9 mouse cellular contexts compared by ENCODE assay signal in genomic region chr1:161268884-161269283, GRCm38 (mm10). TPM values are rescaled to one million over a fixed set of nuclear protein-coding genes. Genes with fewer than 3 reads are reported as not detected.
DNase-seq lines count a peak whose midpoint lies in the region; ATAC-seq and TF ChIP-seq lines count a peak whose summit lies in the region.
"Had no signal": no experiment of that assay in that cellular context is flagged by ENCODE, and none has a peak within 500 bp of the region (broad histone marks: within the 10 kb centered on the region; RNA-seq: fewer than 3 reads in every experiment).

No protein-coding gene starts in this region.

- peak; percentile 49 for ATAC-seq in lung, embryonic 16.5 days (ENCODE audit: low read depth)
- peak; percentile 89 for ATAC-seq in liver, embryonic 15.5 days (ENCODE audit: insufficient read depth)
- no peak for ATAC-seq in forebrain, embryonic 13.5 days
- ATAC-seq in frontal cortex, adult (ENCODE audit: low TSS enrichment): no peak

- no peak for TF ChIP-seq CTCF in gastrocnemius, adult 2 months (IDR thresholded peaks at IDR 0.05)
- TF ChIP-seq CTCF in lung, adult 2 months (IDR thresholded peaks at IDR 0.05; ENCODE audit: insufficient read depth, low read length): no peak

- peaks cover 7% of the 10 kb centered on the region; the same call in 1 of the 2 replicates for H3K4me1 ChIP-seq in lung, embryonic 16.5 days (replicated peaks; ENCODE audit: control insufficient read depth, insufficient read depth, low read length)
- peaks cover 11% of the 10 kb centered on the region for H3K4me1 ChIP-seq in lung, adult 2 months (ENCODE audit: control insufficient read depth, insufficient read depth, low read length)
- H3K4me1 ChIP-seq in liver, embryonic 15.5 days (replicated peaks): peaks cover 28% of the 10 kb centered on the region
- no peaks in the 10 kb centered on the region for H3K4me1 ChIP-seq in forebrain, embryonic 13.5 days
- H3K4me1 ChIP-seq: limb, embryonic 13.5 days had no signal

- TF ChIP-seq POLR2A in lung, adult 2 months (IDR thresholded peaks at IDR 0.05; ENCODE audit: borderline replicate concordance, extremely low read depth, low read depth, low read length): no peak

- H3K4me2 ChIP-seq in lung, embryonic 16.5 days (ENCODE audit: low read depth, low read length): no peak overlapping the region
- H3K4me2 ChIP-seq in liver, embryonic 15.5 days: peak overlapping the region; percentile 26
- H3K4me2 ChIP-seq in forebrain, embryonic 13.5 days: no peak overlapping the region
- H3K4me2 ChIP-seq: limb, embryonic 13.5 days had no signal

- H3K9me3 ChIP-seq in lung, embryonic 16.5 days (ENCODE audit: control insufficient read depth, low read length): no peaks in the 10 kb centered on the region
- no peaks in the 10 kb centered on the region for H3K9me3 ChIP-seq in liver, embryonic 15.5 days (replicated peaks)
- H3K9me3 ChIP-seq in forebrain, embryonic 13.5 days (replicated peaks): no peaks in the 10 kb centered on the region
- H3K9me3 ChIP-seq: limb, embryonic 13.5 days had no signal

- no peak overlapping the region for H3K9ac ChIP-seq in lung, embryonic 16.5 days (ENCODE audit: low read length)
- H3K9ac ChIP-seq in liver, embryonic 15.5 days: no peak overlapping the region
- no peak overlapping the region for H3K9ac ChIP-seq in forebrain, embryonic 13.5 days
- H3K9ac ChIP-seq: limb, embryonic 13.5 days had no signal

- H3K36me3 ChIP-seq in lung, embryonic 16.5 days (ENCODE audit: control insufficient read depth, insufficient read depth, low read length): no peaks in the 10 kb centered on the region
- no peaks in the 10 kb centered on the region for H3K36me3 ChIP-seq in liver, embryonic 15.5 days (replicated peaks)
- no peaks in the 10 kb centered on the region for H3K36me3 ChIP-seq in forebrain, embryonic 13.5 days (ENCODE audit: poor library complexity, severe bottlenecking)
- H3K36me3 ChIP-seq: limb, embryonic 13.5 days had no signal

- intact Hi-C loops in gastrocnemius, adult 2 months (cut with DNase I): no loop called here

- H3K4me3 ChIP-seq in gastrocnemius, adult 2 months: no peak overlapping the region
- no peak overlapping the region for H3K4me3 ChIP-seq in lung, embryonic 16.5 days (ENCODE audit: low read length)
- no peak overlapping the region for H3K4me3 ChIP-seq in lung, adult 2 months (replicated peaks; ENCODE audit: extremely low read depth, low read depth, low read length)
- no peak overlapping the region for H3K4me3 ChIP-seq in liver, embryonic 15.5 days (replicated peaks)
- H3K4me3 ChIP-seq in forebrain, embryonic 13.5 days: no peak overlapping the region
- H3K4me3 ChIP-seq: limb, embryonic 13.5 days had no signal

- peak; percentile 33 for DNase-seq in gastrocnemius, adult 2 months
- no peak for DNase-seq in gastrocnemius, postnatal 10 days
- no peak for DNase-seq in lung, adult 2 months
- DNase-seq in cerebellum, adult 18-20 months: no peak

- WGBS in lung, embryonic 16.5 days: 51% methylated on average over 5 of the region's 5 CpGs
- 42% methylated on average over 5 of the region's 5 CpGs for WGBS in lung, adult 2 months
- 9% methylated on average over 5 of the region's 5 CpGs for WGBS in liver, embryonic 15.5 days (ENCODE audit: insufficient replicate concordance)
- 71% methylated on average over 5 of the region's 5 CpGs for WGBS in forebrain, embryonic 13.5 days

- H3K27ac ChIP-seq in gastrocnemius, adult 2 months: peak overlapping the region; percentile 51
- peak overlapping the region; percentile 53 for H3K27ac ChIP-seq in lung, embryonic 16.5 days (ENCODE audit: low read length)
- peak overlapping the region; percentile 74 for H3K27ac ChIP-seq in liver, embryonic 15.5 days (replicated peaks)
- H3K27ac ChIP-seq in forebrain, embryonic 13.5 days: no peak overlapping the region
- H3K27ac ChIP-seq: limb, embryonic 13.5 days had no signal

- no peaks in the 10 kb centered on the region for H3K27me3 ChIP-seq in lung, embryonic 16.5 days (ENCODE audit: control insufficient read depth, insufficient read depth, low read depth, low read length)
- no peaks in the 10 kb centered on the region for H3K27me3 ChIP-seq in liver, embryonic 15.5 days
- H3K27me3 ChIP-seq in forebrain, embryonic 13.5 days: no peaks in the 10 kb centered on the region
- H3K27me3 ChIP-seq: limb, embryonic 13.5 days had no signal

RNA-seq across cellular contexts. Expression of gene Prdx6, which starts 17.9 kb away (rescaled TPM):
- total RNA-seq in gastrocnemius, adult 2 months (2021): 100 to 1,000 TPM; 104 to 168 TPM
- total RNA-seq in gastrocnemius, postnatal 10 days (2021): 10 to 100 TPM; 78.5 to 78.8 TPM
- polyA plus RNA-seq in lung, embryonic 16.5 days (2015; fragmentation: Nextera tagmentation; extraction: Ambion mirVana): 458 and 477 TPM in 2 replicates
- polyA plus RNA-seq in lung, adult 2 months (2012; rRNA removed): 304 and 466 TPM in 2 replicates
- 354 and 355 TPM in 2 replicates for polyA plus RNA-seq in liver, embryonic 15.5 days (2015; fragmentation: Nextera tagmentation; extraction: Ambion mirVana)
- polyA plus RNA-seq in forebrain, embryonic 13.5 days (2015; fragmentation: Nextera tagmentation; extraction: Ambion mirVana): 345 and 360 TPM in 2 replicates

Comparison
In these comparisons a context has a peak if more than half of its experiments do, and no peak if none do; other contexts are left out.
1. ATAC-seq: peak in lung, embryonic 16.5 days (single experiment) and liver, embryonic 15.5 days (single experiment); none in forebrain, embryonic 13.5 days (single experiment) and frontal cortex, adult (single experiment).